Mouse (Mus musculus) kidney, postnatal 36 days (tissue): ENCODE measurements around the gene Ppp1r1a.

ENCODE experiments used
- DNase-seq, 2 experiments: peaks; one replicate each; pipeline ENCODE4 v3.0.0; 2021 to 2022; ENCODE audit warnings: mixed read lengths in 2 of 2

The Ppp1r1a gene

DNA sequence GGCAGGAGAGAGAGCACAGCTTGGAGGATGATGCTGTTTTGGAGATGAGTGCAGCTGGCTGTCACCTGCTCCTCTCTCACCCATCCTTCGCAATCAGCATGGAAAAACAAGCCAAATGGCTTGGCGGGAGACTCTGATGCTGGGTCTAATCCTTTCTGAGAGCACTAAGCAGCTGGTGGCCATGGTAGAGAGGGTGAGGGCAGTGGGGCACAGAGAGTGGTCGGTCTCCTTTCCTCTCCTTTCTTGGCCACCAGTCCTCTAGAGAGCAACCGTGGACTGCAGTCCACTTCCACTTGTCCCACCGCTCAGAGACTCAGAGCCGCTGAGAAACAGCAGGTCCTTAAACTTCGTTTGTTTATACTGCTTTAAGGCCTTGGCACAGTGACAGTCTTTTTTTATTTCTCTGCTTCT lies 24.2 kb downstream of the Ppp1r1a start:
- no peak for DNase-seq

- DNase-seq: no peak
Observed at GRCm38 (mm10) chr15:103511652-103512051, 26.2 kb downstream of the Ppp1r1a start.

DNA sequence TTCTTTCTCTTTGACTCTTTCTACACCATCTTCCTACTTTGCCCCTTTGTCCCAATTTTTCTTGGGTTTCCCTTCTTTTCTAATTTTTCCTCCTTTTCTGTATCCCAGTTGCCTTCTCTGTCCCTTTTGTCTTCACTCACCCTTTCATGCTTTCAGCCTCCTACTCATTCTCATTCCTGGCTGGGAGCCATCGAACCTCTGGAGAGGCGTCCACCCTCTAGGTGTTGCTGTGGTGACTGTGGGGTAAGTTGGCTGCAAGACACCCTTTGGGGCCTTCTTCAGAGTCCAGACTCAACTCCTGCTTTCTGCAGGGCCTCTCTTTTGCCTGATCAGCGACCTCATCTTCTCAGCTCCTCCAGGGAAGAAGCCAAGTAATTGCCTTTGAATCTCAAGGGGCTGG lies 28.5 kb downstream of the Ppp1r1a start:
- DNase-seq: no peak

DNA sequence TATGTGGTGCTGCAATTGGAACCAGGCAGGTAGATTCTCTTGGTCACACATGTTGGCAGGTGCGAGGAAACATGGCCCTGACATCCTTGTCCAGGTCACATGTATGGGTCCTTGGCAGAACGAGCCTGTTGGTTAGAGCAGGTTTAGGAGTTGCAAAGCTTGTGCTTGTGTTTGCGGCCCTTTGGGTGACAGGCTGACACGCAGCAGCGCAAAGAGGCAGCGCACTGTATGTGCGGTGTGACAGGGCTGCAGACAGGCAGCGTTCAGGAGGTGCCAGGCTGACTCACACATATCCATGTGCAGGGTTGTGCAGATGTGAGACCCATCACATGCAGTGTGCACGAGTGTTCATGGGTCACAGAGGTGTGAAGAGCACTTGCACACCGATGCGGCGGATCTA lies 34.1 kb downstream of the Ppp1r1a start:
- DNase-seq: no peak

DNA sequence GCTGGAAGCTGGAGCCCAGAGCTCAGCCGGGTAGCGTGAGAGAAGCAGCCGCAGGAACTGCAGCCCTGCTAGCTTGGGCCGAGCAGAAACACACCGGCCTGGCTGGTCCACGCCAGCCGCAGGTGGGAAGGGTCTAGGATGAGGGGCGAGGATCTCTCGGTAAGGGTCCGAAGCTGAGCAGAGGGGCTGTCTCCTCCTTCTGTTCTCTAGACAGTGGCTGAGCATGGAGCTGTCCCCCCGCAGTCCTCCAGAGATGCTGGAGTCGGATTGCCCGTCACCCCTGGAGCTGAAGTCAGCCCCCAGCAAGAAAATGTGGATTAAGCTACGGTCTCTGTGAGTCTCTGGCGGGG lies 34.6 kb downstream of the Ppp1r1a start:
- DNase-seq: no peak

GRCm38 (mm10) chr15:103502435-103503250 lies 35.2 kb downstream of the Ppp1r1a start, which contains the start of gene Pde1b:
Gene Pde1b, plus strand, starts transcription at chr15:103503034.
- DNase-seq: peak; percentile 44 to 69

DNA sequence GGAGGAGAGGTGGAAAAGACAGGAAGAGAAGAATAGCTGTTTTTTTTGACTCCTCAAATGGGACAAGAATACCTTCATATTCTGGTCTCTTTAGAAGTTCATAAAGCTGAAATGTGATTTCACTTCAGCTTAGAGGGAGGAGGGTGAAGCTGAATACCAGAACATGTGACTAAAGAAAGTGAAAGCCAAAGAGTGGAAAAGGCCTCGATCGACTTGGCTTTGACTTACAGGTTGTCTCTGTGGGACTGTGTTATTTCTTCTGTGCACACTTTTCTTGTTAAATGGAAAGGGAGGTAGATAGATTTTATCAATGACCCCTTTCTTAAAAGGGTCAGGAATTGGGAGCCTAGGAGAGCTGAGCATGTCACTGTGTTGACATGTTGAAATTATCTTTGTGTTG lies 36.6 kb downstream of the Ppp1r1a start:
- no peak for DNase-seq

DNA sequence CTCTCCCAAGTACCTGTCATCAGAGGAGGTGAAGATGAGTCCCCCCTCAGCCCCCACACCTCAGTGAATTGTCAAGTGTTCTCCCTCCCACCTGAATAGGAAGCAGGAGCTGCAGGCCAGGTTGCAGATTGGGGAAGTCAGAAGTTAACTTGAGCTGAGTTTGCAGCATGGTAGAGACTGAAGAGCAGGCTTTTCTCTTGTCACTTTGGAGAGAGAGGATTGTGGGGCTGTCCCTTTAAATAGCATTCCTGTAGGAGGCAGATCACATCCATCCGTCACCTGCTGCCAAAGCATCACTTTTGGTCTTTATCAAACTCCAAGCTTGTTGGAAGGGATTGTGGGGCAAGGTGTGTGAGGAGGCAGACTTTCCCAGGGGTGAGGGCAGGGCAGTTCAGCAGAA lies 37.1 kb downstream of the Ppp1r1a start:
- DNase-seq: no peak

GRCm38 (mm10) chr15:103498157-103498556 lies 39.6 kb downstream of the Ppp1r1a start:
- DNase-seq: no peak

DNA sequence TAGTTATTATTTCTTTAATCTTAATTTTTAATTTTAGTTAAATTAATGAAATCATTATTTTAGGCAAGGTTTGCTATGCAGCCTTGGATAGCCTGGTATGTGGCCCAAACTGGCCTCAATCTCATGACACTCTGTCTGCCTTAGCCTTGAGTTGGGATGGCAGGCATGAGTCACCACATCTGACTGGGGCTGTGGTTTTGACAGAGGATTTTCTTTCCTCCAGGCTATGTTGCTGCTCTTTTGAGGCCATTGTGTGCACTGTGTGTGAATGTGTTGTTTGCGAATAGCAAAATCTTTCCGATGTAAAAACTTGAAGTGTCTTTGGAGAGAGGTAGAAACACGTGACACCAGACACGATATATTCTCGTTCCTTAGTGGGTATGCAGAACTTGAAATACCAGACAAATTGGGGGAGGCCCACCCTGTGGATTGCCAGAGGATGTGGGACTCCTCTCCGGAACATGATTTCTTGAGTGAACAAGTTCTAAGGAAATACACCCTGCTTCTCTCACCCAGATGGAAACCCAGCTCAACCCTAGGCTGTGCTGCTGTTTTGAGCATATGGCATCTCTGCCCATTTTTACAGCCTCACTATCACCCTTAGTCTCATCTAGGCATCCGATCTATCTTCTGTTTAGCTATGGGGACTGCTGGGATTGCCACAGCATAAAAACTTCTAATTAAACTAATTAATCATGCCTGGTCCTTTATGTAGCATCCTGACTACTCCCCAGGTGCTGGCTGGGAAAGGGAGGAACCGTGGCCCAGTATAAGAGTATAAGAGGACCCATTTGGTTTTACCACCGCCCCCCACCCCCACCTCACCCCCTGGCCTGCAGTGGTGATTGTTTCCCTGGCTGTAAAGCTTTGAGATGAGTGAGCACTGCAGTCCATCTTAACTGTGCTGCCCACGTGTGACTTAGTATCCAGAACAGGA lies 41.3 kb downstream of the Ppp1r1a start:
- DNase-seq: no peak

- DNase-seq: no peak
Observed at GRCm38 (mm10) chr15:103488336-103488735, 49.5 kb downstream of the Ppp1r1a start.

GRCm38 (mm10) chr15:103486658-103487057 lies 51.1 kb downstream of the Ppp1r1a start:
- DNase-seq: no peak

GRCm38 (mm10) chr15:103485106-103485505 lies 52.7 kb downstream of the Ppp1r1a start:
- DNase-seq: no peak

- DNase-seq: no peak
Observed at GRCm38 (mm10) chr15:103484490-103484889, 53.3 kb downstream of the Ppp1r1a start.

DNA sequence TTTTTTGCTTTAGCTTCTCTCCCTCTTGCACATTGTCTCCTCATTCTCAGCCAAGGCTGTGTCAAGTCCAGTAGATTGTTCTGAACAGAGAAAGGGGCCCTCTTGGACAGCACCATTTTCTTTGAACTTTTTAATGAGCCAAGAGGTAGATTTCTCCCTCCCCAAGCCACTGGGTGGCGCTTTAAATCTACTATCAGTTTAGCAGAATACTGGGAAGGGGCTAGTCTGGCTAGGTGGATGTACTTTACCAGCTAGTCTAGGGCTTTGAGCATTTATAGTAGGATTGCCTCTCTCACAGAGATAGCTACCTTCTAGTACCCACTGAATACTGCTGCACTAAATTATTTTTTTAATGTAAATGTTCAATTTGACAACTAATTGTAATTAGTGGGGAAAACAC lies 55.3 kb downstream of the Ppp1r1a start:
- peak in 1 of 2 experiments; percentile 57 for DNase-seq
